10 mouse cellular contexts compared by ENCODE assay signal in genomic region chr14:58786791-58787491, GRCm38 (mm10).
DNase-seq lines count a peak whose midpoint lies in the region; ATAC-seq lines count a peak whose summit lies in the region.
"Had no signal": no experiment of that assay in that cellular context is flagged by ENCODE, and none has a peak within 500 bp of the region (broad histone marks: within the 10 kb centered on the region; RNA-seq: fewer than 3 reads in every experiment).

No protein-coding gene starts in this region.

- no peaks in the 10 kb centered on the region for H3K36me3 ChIP-seq in kidney, embryonic 15.5 days
- H3K36me3 ChIP-seq: limb, embryonic 13.5 days had no signal

- no peak overlapping the region for H3K4me2 ChIP-seq in kidney, embryonic 15.5 days
- H3K4me2 ChIP-seq: limb, embryonic 13.5 days had no signal

- H3K4me1 ChIP-seq in kidney, embryonic 15.5 days: 0 out of 2 replicates have a peak, but pooled peaks cover 2% of the 10 kb centered on the region

- H3K9ac ChIP-seq in kidney, embryonic 15.5 days: no peak overlapping the region
- H3K9ac ChIP-seq: limb, embryonic 13.5 days had no signal

- no peak overlapping the region for H3K27ac ChIP-seq in kidney, embryonic 15.5 days
- H3K27ac ChIP-seq: limb, embryonic 13.5 days had no signal

- no peak overlapping the region for H3K4me3 ChIP-seq in kidney, embryonic 15.5 days (replicated peaks)
- H3K4me3 ChIP-seq: limb, embryonic 13.5 days had no signal

- ATAC-seq in kidney, embryonic 15.5 days (replicated peaks; ENCODE audit: low FRiP score): 0 out of 2 replicates have a peak, but pooled peaks have one; percentile 40

- 83% methylated on average over 4 of the region's 4 CpGs for WGBS in kidney, embryonic 15.5 days

- no peak for DNase-seq in kidney, adult 9 months
- DNase-seq in brain, adult 2 months (ENCODE audit: low read depth, low spot score): peak; percentile 95
- peak; percentile 90 to 91 for DNase-seq in cerebellum, postnatal 10 days
- DNase-seq in heart, postnatal 4 days: peak; percentile 29
- no peak for DNase-seq in spleen, adult 18-20 months
- no peak for DNase-seq in left cerebral cortex, adult 8-10 months (ENCODE audit: low spot score in 2 of 2)
- DNase-seq in urinary bladder, adult 2 months (ENCODE audit: low spot score): no peak
- DNase-seq: right cerebral cortex, adult 18-20 months had no signal

- no peaks in the 10 kb centered on the region for H3K27me3 ChIP-seq in kidney, embryonic 15.5 days
- H3K27me3 ChIP-seq: limb, embryonic 13.5 days had no signal

- no peaks in the 10 kb centered on the region for H3K9me3 ChIP-seq in kidney, embryonic 15.5 days (replicated peaks)
- H3K9me3 ChIP-seq: limb, embryonic 13.5 days had no signal

Comparison
In these comparisons a context has a peak if more than half of its experiments do, and no peak if none do; other contexts are left out.
1. DNase-seq: peak in brain, adult 2 months (single experiment), cerebellum, postnatal 10 days (2 of 2) and heart, postnatal 4 days (single experiment); none in kidney, adult 9 months (single experiment), spleen, adult 18-20 months (0 of 2), left cerebral cortex, adult 8-10 months (0 of 2) and urinary bladder, adult 2 months (single experiment).